Comparison of ENCODE assay signal across 8 mouse cellular contexts in the genomic region with DNA sequence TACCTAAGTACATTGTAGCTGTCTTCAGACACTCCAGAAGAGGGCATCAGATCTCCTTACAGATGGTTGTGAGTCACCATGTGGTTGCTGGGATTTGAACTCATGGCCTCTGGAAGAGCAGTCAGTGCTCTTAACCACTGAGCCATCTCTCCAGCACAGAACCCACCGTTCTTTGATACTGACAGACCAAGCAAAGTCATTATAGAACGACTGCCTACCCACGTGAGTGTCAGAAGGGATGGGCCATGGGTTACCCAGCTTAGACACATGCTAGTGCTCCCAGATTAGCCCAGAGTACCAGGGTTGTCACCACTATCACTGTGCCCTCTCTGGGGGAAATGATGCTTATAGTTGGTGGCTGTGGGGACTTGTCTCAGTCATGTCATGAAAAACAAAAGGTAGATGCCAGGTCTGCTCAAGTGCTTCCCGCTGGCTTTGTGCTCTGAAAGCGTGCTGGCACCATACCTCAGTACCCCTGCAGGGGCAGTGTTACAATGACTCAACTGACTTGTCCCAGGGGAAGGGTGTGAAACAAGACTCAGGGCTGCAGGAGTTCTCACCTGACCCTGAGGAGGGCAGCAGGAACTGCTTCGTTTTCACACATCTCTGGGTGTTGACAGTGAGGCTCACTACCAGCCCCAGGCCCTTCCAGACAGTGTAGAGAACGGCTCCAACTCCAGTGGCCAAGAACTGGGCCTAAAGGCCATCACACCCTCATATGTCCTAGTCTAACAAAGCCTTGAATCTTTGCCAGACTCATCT.
DNase-seq lines count a peak whose midpoint lies in the region; ATAC-seq lines count a peak whose summit lies in the region.

No protein-coding gene starts in this region.

- intact Hi-C loops in heart, postnatal 36 days (cut with DNase I), result loop anchor here (1.0 kb wide), 1 partner anchor 129 kb away; no protein-coding TSS in a partner anchor

- H3K27ac ChIP-seq in heart, embryonic 12.5 days (ENCODE audit: poor library complexity, severe bottlenecking), result 0 out of 2 replicates have a peak overlapping the region, but pooled peaks have one; percentile 4
- H3K27ac ChIP-seq in forebrain, embryonic 11.5 days (ENCODE audit: low read depth, low read length), result peak overlapping the region; percentile 42; the same call in 1 of the 2 replicates
- 0 out of 2 replicates have a peak overlapping the region, but pooled peaks have one; percentile 4 for H3K27ac ChIP-seq in liver, embryonic 13.5 days

- no peak overlapping the region for H3K4me2 ChIP-seq in heart, embryonic 12.5 days
- no peak overlapping the region for H3K4me2 ChIP-seq in forebrain, embryonic 11.5 days (ENCODE audit: low read depth, low read length, severe bottlenecking)
- no peak overlapping the region for H3K4me2 ChIP-seq in liver, embryonic 13.5 days

- peaks cover 52% of the 10 kb centered on the region for H3K4me1 ChIP-seq in heart, embryonic 12.5 days (replicated peaks)
- H3K4me1 ChIP-seq in forebrain, embryonic 11.5 days (replicated peaks; ENCODE audit: control insufficient read depth, insufficient read depth, low read length), result peaks cover 13% of the 10 kb centered on the region
- H3K4me1 ChIP-seq in liver, embryonic 13.5 days (replicated peaks), result peaks cover 47% of the 10 kb centered on the region

- no peak overlapping the region; the same call in 1 of the 2 replicates for H3K9ac ChIP-seq in heart, embryonic 12.5 days
- no peak overlapping the region for H3K9ac ChIP-seq in forebrain, embryonic 11.5 days (ENCODE audit: low read length)
- no peak overlapping the region for H3K9ac ChIP-seq in liver, embryonic 13.5 days

- DNase-seq in heart, postnatal 36 days, result no peak
- DNase-seq in CD4-positive, CD25-positive, alpha-beta regulatory T cell, adult 2 months (ENCODE audit: low read depth, low spot score), result peak; percentile 58
- peak; percentile 66 for DNase-seq in forebrain, embryonic 11.5 days (ENCODE audit: low spot score)
- DNase-seq in liver, embryonic 13.5 days, result no peak
- DNase-seq in frontal cortex, postnatal 25 days (ENCODE audit: low spot score in 2 of 2), result no peak
- DNase-seq in yolk sac, embryonic 10.5 days (ENCODE audit: low spot score), result no peak
- DNase-seq in layer of hippocampus, postnatal 25 days (ENCODE audit: extremely low spot score in 1 of 2, low spot score in 1 of 2), result no peak

- H3K9me3 ChIP-seq in heart, embryonic 12.5 days (replicated peaks), result no peaks in the 10 kb centered on the region
- no peaks in the 10 kb centered on the region for H3K9me3 ChIP-seq in forebrain, embryonic 11.5 days (ENCODE audit: control insufficient read depth, low read length)
- no peaks in the 10 kb centered on the region for H3K9me3 ChIP-seq in liver, embryonic 13.5 days (replicated peaks)

- no peak for ATAC-seq in heart, embryonic 12.5 days (ENCODE audit: insufficient number of reproducible peaks, low FRiP score)
- ATAC-seq in forebrain, embryonic 11.5 days (replicated peaks; ENCODE audit: low FRiP score), result peak; percentile 10; the same call in 1 of the 2 replicates
- peak; percentile 44 for ATAC-seq in liver, embryonic 13.5 days (ENCODE audit: low read depth)

- H3K27me3 ChIP-seq in heart, embryonic 12.5 days (replicated peaks), result no peaks in the 10 kb centered on the region
- H3K27me3 ChIP-seq in forebrain, embryonic 11.5 days (ENCODE audit: control insufficient read depth, insufficient read depth, low read length), result no peaks in the 10 kb centered on the region
- H3K27me3 ChIP-seq in liver, embryonic 13.5 days, result no peaks in the 10 kb centered on the region

- 44% methylated on average over 7 of the region's 7 CpGs for WGBS in heart, embryonic 12.5 days
- WGBS in forebrain, embryonic 11.5 days, result 58% methylated on average over 7 of the region's 7 CpGs
- WGBS in liver, embryonic 13.5 days (ENCODE audit: insufficient replicate concordance), result 54% methylated on average over 7 of the region's 7 CpGs

- no peaks in the 10 kb centered on the region for H3K36me3 ChIP-seq in heart, embryonic 12.5 days
- H3K36me3 ChIP-seq in forebrain, embryonic 11.5 days (ENCODE audit: control insufficient read depth, insufficient read depth, low read length), result no peaks in the 10 kb centered on the region
- no peaks in the 10 kb centered on the region for H3K36me3 ChIP-seq in liver, embryonic 13.5 days

- no peak overlapping the region for H3K4me3 ChIP-seq in heart, embryonic 12.5 days
- H3K4me3 ChIP-seq in forebrain, embryonic 11.5 days (ENCODE audit: low read depth, low read length), result no peak overlapping the region
- no peak overlapping the region for H3K4me3 ChIP-seq in liver, embryonic 13.5 days (replicated peaks)

Comparison
In these comparisons a context has a peak if more than half of its experiments do, and no peak if none do; other contexts are left out.
1. DNase-seq: peak in CD4-positive, CD25-positive, alpha-beta regulatory T cell, adult 2 months (single experiment) and forebrain, embryonic 11.5 days (single experiment); none in heart, postnatal 36 days (0 of 2), liver, embryonic 13.5 days (single experiment), frontal cortex, postnatal 25 days (0 of 2), yolk sac, embryonic 10.5 days (single experiment) and layer of hippocampus, postnatal 25 days (0 of 2).
2. Peak in every context shown above with its lines, with median percentiles within 50 percentile points of each other: H3K27ac ChIP-seq.